Mouse (Mus musculus) liver, embryonic 16.5 days (tissue): ENCODE data around the gene Mrpl44. TPM values are rescaled to one million over a fixed set of nuclear protein-coding genes. Genes with fewer than 3 reads are reported as not detected.

Experiments
- ATAC-seq: fragments of 200-750 bp; cut with Nextera tagmentation; 2 replicates; pipeline ENCODE4 v1.8.0; 2017; ENCODE audit warnings: low read depth, mild to moderate bottlenecking, moderate number of reproducible peaks, moderate library complexity
- H3K27ac ChIP-seq: fragments of 300-500 bp; sonication (generic); 2 replicates; pipeline ENCODE4 v1.5.1; 2014; ENCODE audit warnings: mild to moderate bottlenecking, low read length
- H3K27me3 ChIP-seq: fragments of 300-500 bp; sonication (generic); 2 replicates; pipeline ENCODE4 v1.6.1; 2014; ENCODE audit warnings: low read depth, low read length, mixed read lengths; ENCODE audit not compliant: control insufficient read depth, insufficient read depth
- H3K36me3 ChIP-seq: fragments of 300-500 bp; sonication (generic); 2 replicates; pipeline ENCODE4 v1.6.1; 2014; ENCODE audit warnings: mild to moderate bottlenecking; ENCODE audit not compliant: control insufficient read depth, insufficient read depth
- H3K4me1 ChIP-seq: fragments of 300-500 bp; sonication (generic); 2 replicates; pipeline ENCODE4 v1.6.1; 2014; ENCODE audit warnings: low read depth, low read length, mixed read lengths; ENCODE audit not compliant: control insufficient read depth
- H3K4me2 ChIP-seq: fragments of 300-500 bp; sonication (generic); 2 replicates; pipeline ENCODE4 v1.6.1; 2014; ENCODE audit warnings: low read depth, low read length, mixed read lengths
- H3K4me3 ChIP-seq: fragments of 300-500 bp; sonication (generic); 2 replicates; pipeline ENCODE4 v1.5.1; 2014; ENCODE audit warnings: low read depth, mild to moderate bottlenecking, low read length
- H3K9ac ChIP-seq: fragments of 300-500 bp; sonication (generic); 2 replicates; pipeline ENCODE4 v1.6.1; 2014; ENCODE audit warnings: low read depth, low read length
- H3K9me3 ChIP-seq: fragments of 300-500 bp; sonication (generic); replicated peaks from 2 replicates; pipeline ENCODE4 v1.6.1; 2016; ENCODE audit warnings: low read length; ENCODE audit not compliant: control insufficient read depth
- WGBS: fragments of 180-500 bp; shearing (Covaris S2); extraction: QIAGEN DNeasy Blood & Tissue Kit; methylation state at CpG from one replicate; pipeline ENCODE4 v1.1.7; 2014; ENCODE audit not compliant: insufficient replicate concordance; 5-methylcytosine and 5-hydroxymethylcytosine counted together
- polyA plus RNA-seq: library from polyadenylated mRNA; unstranded; fragments of >200 nt; fragmentation: Nextera tagmentation; extraction: Ambion mirVana; gene quantifications from 2 replicates; pipeline ENCODE4 v1.2.1, GENCODE M21; 2015

The Mrpl44 gene
- polyA plus RNA-seq, 1 experiment from 2014 or later: 20.3 TPM

- no peak overlapping the region for H3K9ac ChIP-seq
- WGBS: 59% methylated on average over 4 of the region's 4 CpGs
- H3K4me2 ChIP-seq: no peak overlapping the region
- no peaks in the 10 kb centered on the region for H3K9me3 ChIP-seq
- H3K36me3 ChIP-seq: peaks cover 4% of the 10 kb centered on the region; the same call in 1 of the 2 replicates
- no peaks in the 10 kb centered on the region for H3K27me3 ChIP-seq
- H3K4me1 ChIP-seq: no peaks in the 10 kb centered on the region
- no peak for ATAC-seq
- H3K27ac ChIP-seq: no peak overlapping the region
- H3K4me3 ChIP-seq: no peak overlapping the region
Measured at GRCm38 (mm10) chr1:79774164-79774780, 1.5 kb upstream of the Mrpl44 start.

- no peak for ATAC-seq
- 69% methylated on average over 11 of the region's 11 CpGs for WGBS
Measured at GRCm38 (mm10) chr1:79778011-79778410, 2.2 kb downstream of the Mrpl44 start.

GRCm38 (mm10) chr1:79782433-79782832 is 6.6 kb downstream of the Mrpl44 start:
- H3K27me3 ChIP-seq: no peaks in the 10 kb centered on the region
- WGBS: 66% methylated on average over 3 of the region's 3 CpGs
- H3K36me3 ChIP-seq: peaks cover 19% of the 10 kb centered on the region
- H3K4me3 ChIP-seq: no peak overlapping the region
- H3K27ac ChIP-seq: no peak overlapping the region
- no peaks in the 10 kb centered on the region for H3K9me3 ChIP-seq
- H3K9ac ChIP-seq: no peak overlapping the region
- H3K4me2 ChIP-seq: no peak overlapping the region
- H3K4me1 ChIP-seq: no peaks in the 10 kb centered on the region
- ATAC-seq: no peak

More at GRCm38 (mm10) chr1:79778011-79778410, 2.2 kb downstream of the Mrpl44 start:
- H3K9ac ChIP-seq: no peak overlapping the region
- H3K4me2 ChIP-seq: no peak overlapping the region
- H3K27me3 ChIP-seq: no peaks in the 10 kb centered on the region
- H3K36me3 ChIP-seq: peaks cover 19% of the 10 kb centered on the region
- H3K4me1 ChIP-seq: no peaks in the 10 kb centered on the region
- H3K9me3 ChIP-seq: no peaks in the 10 kb centered on the region
- H3K27ac ChIP-seq: no peak overlapping the region
- H3K4me3 ChIP-seq: no peak overlapping the region

GRCm38 (mm10) chr1:79786267-79786927 is 10.6 kb downstream of the Mrpl44 start:
- peaks cover 11% of the 10 kb centered on the region for H3K36me3 ChIP-seq
- WGBS: 51% methylated on average over 7 of the region's 7 CpGs
- no peak overlapping the region for H3K27ac ChIP-seq
- H3K9me3 ChIP-seq: no peaks in the 10 kb centered on the region
- no peak overlapping the region for H3K4me2 ChIP-seq
- no peak for ATAC-seq
- H3K27me3 ChIP-seq: no peaks in the 10 kb centered on the region
- H3K4me1 ChIP-seq: no peaks in the 10 kb centered on the region
- H3K4me3 ChIP-seq: no peak overlapping the region
- H3K9ac ChIP-seq: no peak overlapping the region

GRCm38 (mm10) chr1:79797084-79797483 is 21.3 kb downstream of the Mrpl44 start:
- 38% methylated on average over 3 of the region's 3 CpGs for whole genome bisulfite sequencing
- no peaks in the 10 kb centered on the region for H3K27me3 ChIP-seq
- no peak overlapping the region for H3K4me3 ChIP-seq
- no peaks in the 10 kb centered on the region for H3K4me1 ChIP-seq
- no peaks in the 10 kb centered on the region for H3K9me3 ChIP-seq
- H3K27ac ChIP-seq: no peak overlapping the region
- H3K4me2 ChIP-seq: no peak overlapping the region
- H3K9ac ChIP-seq: no peak overlapping the region
- ATAC-seq: no peak
- H3K36me3 ChIP-seq: no peaks in the 10 kb centered on the region

- H3K9ac ChIP-seq: no peak overlapping the region
- H3K4me1 ChIP-seq: no peaks in the 10 kb centered on the region
- no peak for ATAC-seq
- H3K9me3 ChIP-seq: no peaks in the 10 kb centered on the region
- H3K36me3 ChIP-seq: no peaks in the 10 kb centered on the region
- WGBS: 73% methylated on average over 11 of the region's 11 CpGs
- no peaks in the 10 kb centered on the region for H3K27me3 ChIP-seq
- H3K4me2 ChIP-seq: no peak overlapping the region
- H3K27ac ChIP-seq: no peak overlapping the region
- no peak overlapping the region for H3K4me3 ChIP-seq
Measured at GRCm38 (mm10) chr1:79802858-79803427, 27.1 kb downstream of the Mrpl44 start.

- ATAC-seq: no peak
- no peak overlapping the region for H3K27ac ChIP-seq
- H3K4me1 ChIP-seq: no peaks in the 10 kb centered on the region
- no peak overlapping the region for H3K4me2 ChIP-seq
- H3K4me3 ChIP-seq: no peak overlapping the region
- H3K9ac ChIP-seq: no peak overlapping the region
- WGBS: 39% methylated on average over 7 of the region's 7 CpGs
- H3K9me3 ChIP-seq: no peaks in the 10 kb centered on the region
- no peaks in the 10 kb centered on the region for H3K27me3 ChIP-seq
- H3K36me3 ChIP-seq: no peaks in the 10 kb centered on the region
Measured at GRCm38 (mm10) chr1:79803614-79804013, 27.8 kb downstream of the Mrpl44 start.

GRCm38 (mm10) chr1:79806865-79807264 is 31.0 kb downstream of the Mrpl44 start:
- WGBS: 37% methylated on average over 5 of the region's 5 CpGs
- Histone ChIP-seq H3K9ac (no peak overlapping the region), H3K4me2 (no peak overlapping the region)

GRCm38 (mm10) chr1:79809447-79809846 is 33.6 kb downstream of the Mrpl44 start:
- Histone ChIP-seq H3K27me3 (no peaks in the 10 kb centered on the region), H3K9ac (no peak overlapping the region), H3K36me3 (no peaks in the 10 kb centered on the region), H3K9me3 (no peaks in the 10 kb centered on the region), H3K4me1 (no peaks in the 10 kb centered on the region), H3K27ac (no peak overlapping the region), H3K4me2 (no peak overlapping the region), H3K4me3 (no peak overlapping the region)
- WGBS: 65% methylated on average over 3 of the region's 3 CpGs
- no peak for ATAC-seq

More at GRCm38 (mm10) chr1:79806865-79807264, 31.0 kb downstream of the Mrpl44 start:
- no peak for ATAC-seq
- Histone ChIP-seq H3K4me1 (no peaks in the 10 kb centered on the region), H3K36me3 (no peaks in the 10 kb centered on the region), H3K27ac (no peak overlapping the region), H3K9me3 (no peaks in the 10 kb centered on the region), H3K27me3 (no peaks in the 10 kb centered on the region), H3K4me3 (no peak overlapping the region)
